Comparison of ENCODE assay signal across 8 mouse cellular contexts in the genomic region with DNA sequence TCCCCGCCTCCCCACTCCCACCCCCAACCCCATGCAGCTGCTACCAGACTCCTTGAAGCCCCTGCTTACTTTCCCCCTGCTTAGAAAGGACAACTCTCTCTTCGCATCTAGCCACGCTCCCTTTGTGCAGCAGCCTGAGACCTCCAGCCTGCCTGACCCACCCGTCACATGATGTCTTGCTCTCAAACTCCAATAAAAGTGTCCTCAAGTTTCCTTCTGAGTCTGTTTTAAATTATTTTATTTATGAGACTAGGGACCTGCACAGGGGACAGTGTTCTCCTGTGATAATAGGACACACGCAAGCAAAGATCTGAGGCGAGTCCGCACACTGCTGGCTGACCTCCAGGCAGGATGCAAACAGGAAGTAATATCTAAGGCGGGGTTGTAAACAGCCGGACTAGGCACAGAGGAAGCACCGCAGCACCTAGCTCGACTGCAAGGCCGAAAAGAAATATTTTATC. TPM values are rescaled to one million over a fixed set of nuclear protein-coding genes. Genes with fewer than 3 reads are reported as not detected.
DNase-seq lines count a peak whose midpoint lies in the region; ATAC-seq and TF ChIP-seq lines count a peak whose summit lies in the region.

No protein-coding gene starts in this region.

- peak; percentile 52 to 58 for TF ChIP-seq EP300 in MEL (IDR thresholded peaks at IDR 0.05; ENCODE audit: low read depth in 1 of 2, low read length in 2 of 2)

- no peaks in the 10 kb centered on the region for H3K79me2 ChIP-seq in MEL (ENCODE audit: control insufficient read depth, insufficient read depth, low read length, poor library complexity)

- H3K27ac ChIP-seq in MEL (ENCODE audit: control insufficient read depth, low read depth, low read length): peak overlapping the region; percentile 49
- no peak overlapping the region; the same call in 1 of the 2 replicates for H3K27ac ChIP-seq in intestine, embryonic 15.5 days
- H3K27ac ChIP-seq in liver, embryonic 16.5 days (ENCODE audit: low read length): no peak overlapping the region

- DNase-seq in MEL (ENCODE audit: low read depth, low spot score): peak; percentile 84
- DNase-seq in c-Kit-positive CD71-positive TER-119-negative erythroid progenitor cells, embryonic 14.5 days (ENCODE audit: low read depth): peak; percentile 27
- peak; percentile 61 for DNase-seq in neural tube, embryonic 10.5 days (ENCODE audit: extremely low spot score, low spot score)
- no peak for DNase-seq in layer of hippocampus, adult 9-10 months (ENCODE audit: low spot score)

- peak in 1 of 2 experiments; percentile 43; a peak in 1 of 4 replicates for TF ChIP-seq POLR2A in MEL (IDR thresholded peaks at IDR 0.05; ENCODE audit: control insufficient read depth in 1 of 2, insufficient read depth in 1 of 2, low read depth in 1 of 2, low read length in 2 of 2, poor library complexity in 1 of 2)

- ATAC-seq in granulocyte monocyte progenitor cell, adult 5-6 weeks (replicated peaks; ENCODE audit: poor library complexity, severe bottlenecking): peak; percentile 88
- ATAC-seq in intestine, embryonic 15.5 days: peak; percentile 88
- no peak for ATAC-seq in liver, embryonic 16.5 days (ENCODE audit: low read depth)
- no peak for ATAC-seq in cerebellum, adult (ENCODE audit: insufficient number of reproducible peaks, low FRiP score, low TSS enrichment)

- 4% methylated on average over 12 of the region's 12 CpGs for WGBS in intestine, embryonic 15.5 days
- 4% methylated on average over 12 of the region's 12 CpGs for WGBS in liver, embryonic 16.5 days (ENCODE audit: insufficient replicate concordance)

- no peaks in the 10 kb centered on the region for H3K9me3 ChIP-seq in MEL (replicated peaks; ENCODE audit: insufficient read depth, low read length)
- H3K9me3 ChIP-seq in intestine, embryonic 15.5 days: no peaks in the 10 kb centered on the region
- no peaks in the 10 kb centered on the region for H3K9me3 ChIP-seq in liver, embryonic 16.5 days (replicated peaks; ENCODE audit: control insufficient read depth, low read length)

- no peak for TF ChIP-seq RAD21 in MEL (IDR thresholded peaks at IDR 0.05; ENCODE audit: low read depth, low read length)

- peak overlapping the region; percentile 74 to 79 for H3K4me3 ChIP-seq in MEL (ENCODE audit: control insufficient read depth in 1 of 2, insufficient read depth in 1 of 2, low read depth in 2 of 2, low read length in 2 of 2)
- H3K4me3 ChIP-seq in intestine, embryonic 15.5 days (replicated peaks): peak overlapping the region; percentile 24
- peak overlapping the region; percentile 49 for H3K4me3 ChIP-seq in liver, embryonic 16.5 days (ENCODE audit: low read depth, low read length)

- H3K27me3 ChIP-seq in MEL (ENCODE audit: control insufficient read depth in 1 of 2, insufficient read depth in 2 of 2, low read length in 2 of 2): no peaks in the 10 kb centered on the region
- H3K27me3 ChIP-seq in intestine, embryonic 15.5 days (replicated peaks): no peaks in the 10 kb centered on the region
- H3K27me3 ChIP-seq in liver, embryonic 16.5 days (ENCODE audit: control insufficient read depth, insufficient read depth, low read depth, low read length): no peaks in the 10 kb centered on the region

- H3K9ac ChIP-seq in MEL (ENCODE audit: control insufficient read depth, low read depth, low read length, poor library complexity, severe bottlenecking): peak overlapping the region; percentile 66
- no peak overlapping the region for H3K9ac ChIP-seq in intestine, embryonic 15.5 days
- H3K9ac ChIP-seq in liver, embryonic 16.5 days (ENCODE audit: low read depth, low read length): peak overlapping the region; percentile 4; the same call in 1 of the 2 replicates

- TF ChIP-seq CTCF in MEL (IDR thresholded peaks at IDR 0.05 in 2 of 3, conservative IDR thresholded peaks at IDR 0.05 in 1 of 3; ENCODE audit: control insufficient read depth in 1 of 3, insufficient read depth in 1 of 3, low read depth in 2 of 3, low read length in 3 of 3, poor library complexity in 1 of 3, severe bottlenecking in 1 of 3): no peak

- peaks cover 2 to 3% of the 10 kb centered on the region in 2 experiments; a peak in 2 of 4 replicates for H3K4me1 ChIP-seq in MEL (ENCODE audit: control insufficient read depth in 1 of 2, insufficient read depth in 2 of 2, low read length in 2 of 2)
- peaks cover 3% of the 10 kb centered on the region for H3K4me1 ChIP-seq in intestine, embryonic 15.5 days (replicated peaks)
- H3K4me1 ChIP-seq in liver, embryonic 16.5 days (ENCODE audit: control insufficient read depth, low read depth, low read length): peaks cover 8% of the 10 kb centered on the region; the same call in 1 of the 2 replicates

- peak overlapping the region; percentile 56 for H3K4me2 ChIP-seq in intestine, embryonic 15.5 days (replicated peaks)
- peak overlapping the region; percentile 63 for H3K4me2 ChIP-seq in liver, embryonic 16.5 days (ENCODE audit: low read depth, low read length)

- H3K36me3 ChIP-seq in MEL (ENCODE audit: control insufficient read depth in 1 of 2, insufficient read depth in 2 of 2, low read length in 2 of 2): peaks cover 0 to 3% of the 10 kb centered on the region in 2 experiments; a peak in 2 of 4 replicates
- H3K36me3 ChIP-seq in intestine, embryonic 15.5 days: no peaks in the 10 kb centered on the region
- no peaks in the 10 kb centered on the region for H3K36me3 ChIP-seq in liver, embryonic 16.5 days (ENCODE audit: control insufficient read depth, insufficient read depth)

TF ChIP-seq in MEL, 35 proteins besides CTCF, POLR2A, EP300 and RAD21 (continues in another document):
- TF ChIP-seq HCFC1 (IDR thresholded peaks at IDR 0.05; ENCODE audit: low read depth, low read length) (peak; percentile 62; the same call in 1 of the 2 replicates), USF2 (IDR thresholded peaks at IDR 0.05; ENCODE audit: borderline replicate concordance in 1 of 2, insufficient read depth in 1 of 2, low read depth in 1 of 2, low read length in 2 of 2) (no peak), TBP (IDR thresholded peaks at IDR 0.05; ENCODE audit: low read depth, low read length) (peak; percentile 63), MXI1 (IDR thresholded peaks at IDR 0.05; ENCODE audit: low read depth, low read length) (peak; percentile 58; the same call in 1 of the 2 replicates), GABPA (IDR thresholded peaks at IDR 0.05; ENCODE audit: low read depth, low read length) (no peak), GATA1 (IDR thresholded peaks at IDR 0.05; ENCODE audit: low read depth, low read length) (peak; percentile 51; the same call in 1 of the 2 replicates), POLR2AphosphoS2 (IDR thresholded peaks at IDR 0.05; ENCODE audit: low read length) (no peak), CHD1 (IDR thresholded peaks at IDR 0.05; ENCODE audit: low read depth, low read length) (no peak), KAT2A (conservative IDR thresholded peaks at IDR 0.05; ENCODE audit: low read depth, low read length) (no peak), NELFE (IDR thresholded peaks at IDR 0.05; ENCODE audit: low read depth, low read length) (peak; percentile 41; the same call in 1 of the 2 replicates), JUND (IDR thresholded peaks at IDR 0.05; ENCODE audit: low read depth, low read length) (0 out of 2 replicates have a peak, but pooled peaks have one; percentile 11), RCOR1 (IDR thresholded peaks at IDR 0.05; ENCODE audit: low read depth, low read length) (no peak), ZKSCAN1 (IDR thresholded peaks at IDR 0.05; ENCODE audit: low read depth, low read length) (no peak), MAX (IDR thresholded peaks at IDR 0.05; ENCODE audit: low read length) (no peak; the same call in 1 of the 2 replicates), ZNF384 (IDR thresholded peaks at IDR 0.05; ENCODE audit: low read depth, low read length) (0 out of 2 replicates have a peak, but pooled peaks have one; percentile 12), SMC3 (IDR thresholded peaks at IDR 0.05; ENCODE audit: low read depth, low read length) (no peak; the same call in 1 of the 2 replicates), E2F4 (IDR thresholded peaks at IDR 0.05; ENCODE audit: borderline replicate concordance, low read depth, low read length) (no peak), MAZ (IDR thresholded peaks at IDR 0.05; ENCODE audit: low read depth, low read length) (0 out of 2 replicates have a peak, but pooled peaks have one; percentile 26), ELF1 (IDR thresholded peaks at IDR 0.05; ENCODE audit: low read depth, low read length) (peak; percentile 70; the same call in 1 of the 2 replicates), ZMIZ1 (IDR thresholded peaks at IDR 0.05; ENCODE audit: low read depth, low read length) (0 out of 2 replicates have a peak, but pooled peaks have one; percentile 49), TAL1 (IDR thresholded peaks at IDR 0.05; ENCODE audit: low read length) (no peak), MEF2A (IDR thresholded peaks at IDR 0.05; ENCODE audit: extremely low read depth, insufficient replicate concordance, low read depth, low read length, poor library complexity, severe bottlenecking) (no peak), TCF12 (IDR thresholded peaks at IDR 0.05; ENCODE audit: low read depth, low read length) (peak; percentile 52; the same call in 1 of the 2 replicates), POLR2AphosphoS5 (IDR thresholded peaks at IDR 0.05; ENCODE audit: borderline replicate concordance, low read depth, low read length) (no peak), NRF1 (IDR thresholded peaks at IDR 0.05; ENCODE audit: insufficient read depth, low read depth, low read length, poor library complexity, severe bottlenecking) (no peak), MYB (IDR thresholded peaks at IDR 0.05; ENCODE audit: low read depth, low read length) (no peak), CHD2 (IDR thresholded peaks at IDR 0.05; ENCODE audit: low read length) (no peak), BHLHE40 (IDR thresholded peaks at IDR 0.05; ENCODE audit: borderline replicate concordance, low read depth, low read length) (no peak), MYC (IDR thresholded peaks at IDR 0.05; ENCODE audit: low read depth, low read length) (0 out of 2 replicates have a peak, but pooled peaks have one; percentile 35), ETS1 (IDR thresholded peaks at IDR 0.05; ENCODE audit: low read depth, low read length) (peak; percentile 46), USF1 (IDR thresholded peaks at IDR 0.05; ENCODE audit: low read depth, low read length) (peak; percentile 70)

RNA-seq across cellular contexts. Expression of a gene that starts 58.1 kb away (rescaled TPM):
- total RNA-seq in MEL (2012; rRNA removed): 28.7 and 29.3 TPM in 2 replicates
- 10 to 100 TPM; 39.6 to 70.5 TPM for polyA plus RNA-seq in MEL (2012; ENCODE audit: insufficient read depth in 1 of 2, insufficient read length in 2 of 2, low read depth in 1 of 2, low replicate concordance in 2 of 2, missing spikeins in 1 of 2)
- total RNA-seq in granulocyte monocyte progenitor cell, adult 5-6 weeks (2014; fragmentation: Nextera tagmentation): 76.7 and 79.8 TPM in 2 replicates
- total RNA-seq in granulocyte monocyte progenitor cell, adult 5-6 weeks (2017): 38.5 and 52.7 TPM in 2 replicates
- polyA plus RNA-seq in intestine, embryonic 15.5 days (2015; fragmentation: Nextera tagmentation; extraction: Ambion mirVana): 34.8 and 35.2 TPM in 2 replicates
- 8.2 and 8.6 TPM in 2 replicates for polyA plus RNA-seq in liver, embryonic 16.5 days (2015; fragmentation: Nextera tagmentation; extraction: Ambion mirVana)

Comparison
In these comparisons a context has a peak if more than half of its experiments do, and no peak if none do; other contexts are left out.
1. H3K4me3 ChIP-seq: peak in every context shown above with its lines; median percentile 76 in MEL; 49 in liver, embryonic 16.5 days; 24 in intestine, embryonic 15.5 days.
2. ATAC-seq: peak in granulocyte monocyte progenitor cell, adult 5-6 weeks (single experiment) and intestine, embryonic 15.5 days (single experiment); none in liver, embryonic 16.5 days (single experiment) and cerebellum, adult (single experiment).